Mouse (Mus musculus) skeletal muscle tissue, adult 2 months (tissue): ENCODE data around the gene Gigyf1.
A peak's percentile ranks its signal among the peaks of the same experiment; 100 is the strongest.

ENCODE experiments used
- DNase-seq: peaks from one replicate; pipeline ENCODE4 v3.0.0-alpha.2; 2012; ENCODE audit warnings: low read depth, low spot score

Gene Gigyf1

GRCm38 (mm10) chr5:137513951-137514721 lies 4.2 kb upstream of the Gigyf1 start:
- no peak for DNase-seq

- no peak for DNase-seq
Observed at GRCm38 (mm10) chr5:137514811-137515210, 3.5 kb upstream of the Gigyf1 start.

DNA sequence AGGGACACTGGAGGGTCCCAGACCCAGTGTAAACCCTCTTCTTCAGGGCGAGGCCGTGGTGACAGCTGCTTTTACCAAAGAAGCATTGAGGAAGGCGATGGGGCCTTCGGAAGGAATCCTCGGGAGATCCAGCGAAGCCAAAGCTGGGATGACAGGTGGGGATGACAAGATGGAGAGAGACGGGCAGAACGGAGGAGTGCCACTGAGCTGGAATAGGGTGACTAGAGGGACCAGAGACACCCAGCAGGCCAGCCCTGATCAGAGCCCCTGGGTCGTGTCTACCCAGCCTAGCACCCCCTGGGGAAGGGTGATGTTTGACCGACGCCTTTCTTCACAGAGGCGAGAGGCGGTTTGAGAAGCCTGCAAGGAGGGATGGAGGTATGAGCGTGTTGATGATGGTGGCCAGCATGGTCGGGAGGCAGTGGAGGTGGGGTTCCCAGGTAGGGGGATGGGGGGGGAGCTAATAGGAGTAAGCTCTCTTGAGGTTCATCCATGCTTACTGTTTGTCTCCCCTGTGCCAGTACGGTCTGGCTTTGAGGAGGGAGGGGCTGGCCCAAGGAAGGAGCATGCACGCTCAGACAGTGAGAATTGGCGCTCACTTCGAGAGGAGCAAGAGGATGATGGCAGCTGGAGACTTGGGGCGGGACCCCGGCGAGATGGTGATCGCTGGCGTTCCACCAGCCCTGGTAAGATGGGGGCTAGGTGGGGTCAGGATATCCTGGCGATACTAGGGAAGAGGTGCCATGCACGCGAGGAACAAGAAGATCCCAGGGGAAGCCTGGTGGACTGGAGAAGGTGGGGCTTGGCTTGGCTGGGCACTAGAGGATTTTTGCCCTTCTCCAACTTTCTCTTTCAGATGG lies 1.6 kb downstream of the Gigyf1 start:
- no peak for DNase-seq

DNA sequence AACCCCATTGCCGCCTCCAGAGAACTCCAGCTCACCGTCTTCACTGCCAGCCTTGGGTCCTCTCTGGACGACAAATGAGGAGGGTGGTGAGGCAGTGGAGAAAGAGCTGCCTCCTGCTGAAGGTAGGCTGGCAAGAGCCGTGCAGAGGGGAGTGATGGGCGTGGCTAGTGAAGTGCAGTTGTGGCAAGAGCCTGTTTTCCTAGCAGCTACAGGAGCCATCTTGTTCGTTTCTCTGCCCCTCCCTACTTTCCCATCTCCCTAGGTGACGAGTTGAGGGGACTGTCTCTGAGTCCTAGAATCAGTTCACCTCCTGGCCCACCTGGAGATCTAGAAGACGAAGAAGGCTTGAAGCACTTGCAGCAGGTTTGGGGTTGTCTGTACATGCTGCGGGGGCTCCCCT lies 3.5 kb downstream of the Gigyf1 start:
- no peak for DNase-seq

GRCm38 (mm10) chr5:137522711-137523110 lies 4.4 kb downstream of the Gigyf1 start:
- DNase-seq, result no peak

GRCm38 (mm10) chr5:137523396-137524250 lies 5.3 kb downstream of the Gigyf1 start:
- no peak for DNase-seq

GRCm38 (mm10) chr5:137524251-137524515 lies 5.8 kb downstream of the Gigyf1 start:
- no peak for DNase-seq

GRCm38 (mm10) chr5:137524671-137525070 lies 6.3 kb downstream of the Gigyf1 start:
- DNase-seq, result no peak

DNA sequence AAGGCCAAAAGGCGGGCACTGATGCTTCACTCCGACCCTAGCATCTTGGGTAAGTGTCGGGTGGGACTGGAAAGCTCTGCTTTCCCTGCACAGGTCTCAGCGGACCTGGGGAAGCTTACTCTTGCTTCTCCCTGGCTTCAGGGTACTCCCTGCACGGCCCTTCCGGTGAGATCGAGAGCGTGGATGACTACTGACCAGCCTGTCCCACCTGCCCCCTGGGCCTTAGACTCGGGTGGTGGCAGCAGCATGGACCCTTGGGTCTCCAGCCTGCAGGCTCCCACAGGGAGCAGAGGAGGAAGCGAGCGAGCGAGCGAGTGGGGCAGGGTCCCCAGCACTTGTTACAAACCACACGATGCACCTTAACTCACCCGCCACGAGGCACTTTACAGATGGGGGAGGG lies 7.2 kb downstream of the Gigyf1 start:
- DNase-seq, result no peak

- no peak for DNase-seq
Observed at GRCm38 (mm10) chr5:137526192-137526936, 8.0 kb downstream of the Gigyf1 start.

GRCm38 (mm10) chr5:137527413-137527812 lies 9.1 kb downstream of the Gigyf1 start:
- no peak for DNase-seq

DNA sequence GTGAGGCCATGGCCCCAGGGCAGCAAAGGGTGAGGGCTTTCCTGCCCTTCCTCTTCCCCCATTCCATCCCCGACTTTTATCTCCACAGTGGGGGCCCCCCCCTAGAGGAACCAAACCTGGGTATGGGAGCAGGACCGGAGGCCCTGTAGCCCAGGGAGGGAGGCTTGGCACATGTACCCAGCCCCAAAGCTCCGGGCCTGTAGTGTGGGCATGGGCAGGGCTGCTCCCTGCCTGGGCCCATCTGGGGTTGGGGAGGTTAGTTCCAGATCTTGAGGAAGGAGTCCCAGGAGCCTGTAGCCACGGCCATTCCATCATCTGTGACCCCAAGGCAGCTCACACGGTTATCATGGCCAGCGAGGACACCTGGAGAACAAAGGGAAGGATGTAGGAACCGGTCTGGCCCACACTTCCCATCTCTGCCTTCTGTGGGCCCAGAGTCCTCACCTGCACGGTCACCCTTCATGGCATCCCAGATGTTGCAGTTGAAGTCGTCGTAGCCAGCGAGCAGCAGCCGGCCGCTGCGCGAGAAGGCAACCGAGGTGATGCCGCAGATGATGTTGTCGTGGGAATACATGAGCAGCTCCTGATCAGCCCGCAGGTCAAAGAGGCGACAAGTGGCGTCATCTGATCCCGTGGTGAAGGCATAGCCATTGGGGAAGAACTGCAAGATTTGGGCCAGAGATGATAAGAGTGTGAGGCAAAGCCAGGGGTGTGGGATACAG lies 10.1 kb downstream of the Gigyf1 start:
- no peak for DNase-seq

- DNase-seq, result no peak
Observed at GRCm38 (mm10) chr5:137529221-137529995, 11.1 kb downstream of the Gigyf1 start.

- DNase-seq, result no peak
Observed at GRCm38 (mm10) chr5:137530075-137530474, 11.7 kb downstream of the Gigyf1 start.

DNA sequence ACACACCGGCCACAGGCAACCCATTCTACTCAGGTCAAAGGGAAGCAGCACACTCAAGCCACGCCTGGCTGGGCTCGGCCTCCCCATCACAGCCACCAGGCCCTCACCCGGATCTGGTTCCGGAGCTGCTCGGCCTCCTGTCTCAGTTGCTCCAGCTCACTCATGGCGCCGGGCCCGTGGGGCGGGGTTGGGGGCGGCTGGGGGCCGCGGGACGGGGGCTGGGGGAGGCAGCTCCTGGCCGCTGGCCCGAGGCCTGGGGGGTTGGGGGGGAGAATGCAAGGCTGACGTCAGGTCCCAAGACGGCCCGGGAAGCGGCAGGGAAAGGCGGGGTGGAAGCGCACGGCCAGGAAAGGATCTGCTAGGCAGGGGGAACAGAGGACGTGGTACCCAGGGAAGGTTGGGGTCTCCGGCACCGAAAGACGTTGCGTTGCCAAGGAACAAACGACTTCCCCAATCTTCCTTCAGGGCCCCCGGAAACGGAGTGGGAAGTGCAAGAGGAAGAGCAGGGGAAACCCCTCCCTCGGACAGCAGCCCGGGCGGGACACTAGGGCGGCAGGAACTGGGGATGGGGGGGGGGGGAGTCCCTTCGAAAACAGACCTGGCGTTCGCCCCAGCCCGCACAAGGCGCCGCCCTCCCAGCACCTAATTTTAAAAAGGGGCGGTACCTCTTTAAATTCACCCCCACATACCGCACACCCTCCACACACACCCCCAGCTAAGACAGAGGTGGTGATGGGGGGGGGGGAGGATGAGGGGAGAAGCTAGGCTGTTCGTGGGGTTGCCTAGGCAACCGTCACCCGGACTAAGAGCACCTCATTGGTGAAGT lies 12.5 kb downstream of the Gigyf1 start:
- DNase-seq, result peak; percentile 74

GRCm38 (mm10) chr5:137531414-137532130 lies 13.2 kb downstream of the Gigyf1 start:
- no peak for DNase-seq

GRCm38 (mm10) chr5:137532131-137532807 lies 13.9 kb downstream of the Gigyf1 start:
- DNase-seq, result no peak

DNA sequence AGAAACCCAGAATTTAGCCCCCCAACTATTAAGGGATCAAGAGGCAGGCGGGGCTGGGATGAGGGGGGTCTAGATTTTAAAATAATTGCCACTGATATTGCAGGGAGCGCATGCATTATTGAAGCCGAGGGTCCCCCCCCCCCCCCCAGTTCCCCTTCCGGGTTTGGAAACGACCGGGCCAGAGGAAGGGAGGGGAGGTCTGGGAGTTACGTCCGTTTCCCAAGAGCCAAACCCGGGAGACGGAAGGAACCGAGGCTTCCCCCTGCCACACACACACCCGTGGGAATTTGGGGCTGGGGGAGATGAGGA lies 14.4 kb downstream of the Gigyf1 start:
- DNase-seq, result no peak
